Mouse (Mus musculus): ENCODE data around the gene Rph3a. TPM values are rescaled to one million over a fixed set of nuclear protein-coding genes. Genes with fewer than 3 reads are reported as not detected.
"Not testable (repeated sequence)": the region's sequence is repeated elsewhere in the genome, so short reads cannot be mapped to it uniquely, and the experiment has no call there.

Gene Rph3a
- total RNA-seq, 2 experiments from 2014 or later: not detected

GRCm38 (mm10) chr5:120974522-120974921 is 35.4 kb downstream of the Rph3a start:
- no peak for DNase-seq (ENCODE audit: low spot score)

GRCm38 (mm10) chr5:120972278-120972677 is 37.6 kb downstream of the Rph3a start:
- no peak for DNase-seq (ENCODE audit: low spot score)

GRCm38 (mm10) chr5:120971326-120971725 is 38.6 kb downstream of the Rph3a start:
- DNase-seq (ENCODE audit: low spot score): no peak

- no peak for DNase-seq (ENCODE audit: low spot score)
Measured at GRCm38 (mm10) chr5:120969703-120970102, 40.2 kb downstream of the Rph3a start.

- no peak for DNase-seq (ENCODE audit: low spot score)
Measured at GRCm38 (mm10) chr5:120968799-120969198, 41.1 kb downstream of the Rph3a start.

- DNase-seq (ENCODE audit: low spot score): no peak
Measured at GRCm38 (mm10) chr5:120968134-120968532, 41.8 kb downstream of the Rph3a start.

GRCm38 (mm10) chr5:120967355-120968133 is 42.3 kb downstream of the Rph3a start:
- DNase-seq (ENCODE audit: low spot score): no peak

GRCm38 (mm10) chr5:120966894-120967293 is 43.0 kb downstream of the Rph3a start:
- DNase-seq (ENCODE audit: low spot score): no peak

GRCm38 (mm10) chr5:120966156-120966555 is 43.7 kb downstream of the Rph3a start:
- no peak for DNase-seq (ENCODE audit: low spot score)

- DNase-seq (ENCODE audit: low spot score): no peak
Measured at GRCm38 (mm10) chr5:120961004-120961403, 48.9 kb downstream of the Rph3a start.

- peak; percentile 4 for DNase-seq (ENCODE audit: low spot score)
Measured at GRCm38 (mm10) chr5:120953974-120954373, 55.9 kb downstream of the Rph3a start.

- peak; percentile 20 for DNase-seq (ENCODE audit: low spot score)
Measured at GRCm38 (mm10) chr5:120952242-120952770, 57.6 kb downstream of the Rph3a start.

- no peak for DNase-seq (ENCODE audit: low spot score)
Measured at GRCm38 (mm10) chr5:120942076-120942475, 67.8 kb downstream of the Rph3a start.

GRCm38 (mm10) chr5:120938586-120938985 is 71.3 kb downstream of the Rph3a start:
- no peak for DNase-seq (ENCODE audit: low spot score)

- DNase-seq (ENCODE audit: low spot score): no peak
Measured at GRCm38 (mm10) chr5:120937841-120938240, 72.1 kb downstream of the Rph3a start.

- no peak for DNase-seq (ENCODE audit: low spot score)
Measured at GRCm38 (mm10) chr5:120933966-120934365, 75.9 kb downstream of the Rph3a start.

- DNase-seq (ENCODE audit: low spot score): no peak
Measured at GRCm38 (mm10) chr5:120927036-120927435, 82.9 kb downstream of the Rph3a start.

- DNase-seq (ENCODE audit: low spot score): not testable (repeated sequence)
Measured at GRCm38 (mm10) chr5:120926311-120926710, 83.6 kb downstream of the Rph3a start.

GRCm38 (mm10) chr5:120924520-120924919 is 85.4 kb downstream of the Rph3a start:
- not testable (repeated sequence) for DNase-seq (ENCODE audit: low spot score)

- no peak for DNase-seq (ENCODE audit: low spot score)
Measured at GRCm38 (mm10) chr5:120923969-120924368, 85.9 kb downstream of the Rph3a start.

- DNase-seq (ENCODE audit: low spot score): no peak
Measured at GRCm38 (mm10) chr5:120920296-120920695, 89.6 kb downstream of the Rph3a start.

GRCm38 (mm10) chr5:120919156-120919935 is 90.5 kb downstream of the Rph3a start:
- not testable (repeated sequence) for DNase-seq (ENCODE audit: low spot score)
